Mouse (Mus musculus) limb, embryonic 10.5 days (tissue): ENCODE results near the gene B230104I21Rik. TPM values are rescaled to one million over a fixed set of nuclear protein-coding genes. Genes with fewer than 3 reads are reported as not detected.

Experiments used
- DNase-seq: peaks from one replicate; pipeline ENCODE4 v3.0.0-alpha.2; 2017; ENCODE audit warnings: low spot score
- H3K27ac ChIP-seq: fragments of 300-500 bp; sonication (generic); 2 replicates; pipeline ENCODE4 v1.5.1; 2016; ENCODE audit warnings: mild to moderate bottlenecking
- H3K27me3 ChIP-seq: fragments of 300-500 bp; sonication (generic); 2 replicates; pipeline ENCODE4 v1.6.1; 2016; ENCODE audit warnings: low read depth, mild to moderate bottlenecking; ENCODE audit not compliant: poor library complexity, severe bottlenecking
- H3K36me3 ChIP-seq: fragments of 300-500 bp; sonication (generic); 2 replicates; pipeline ENCODE4 v1.6.1; 2016; ENCODE audit warnings: mild to moderate bottlenecking, moderate library complexity
- H3K4me1 ChIP-seq: fragments of 300-500 bp; sonication (generic); 2 replicates; pipeline ENCODE4 v1.6.1; 2016
- H3K4me3 ChIP-seq: fragments of 300-500 bp; sonication (generic); 2 replicates; pipeline ENCODE4 v1.5.1; 2016; ENCODE audit warnings: mild to moderate bottlenecking, moderate library complexity
- H3K9me3 ChIP-seq: fragments of 300-500 bp; sonication (generic); replicated peaks from 2 replicates; pipeline ENCODE4 v1.6.1; 2016; ENCODE audit warnings: mild to moderate bottlenecking
- WGBS: fragments of 180-500 bp; shearing (Covaris S2); methylation state at CpG from one replicate; pipeline ENCODE4 v1.1.7; 2016; 5-methylcytosine and 5-hydroxymethylcytosine counted together
- polyA plus RNA-seq: library from polyadenylated mRNA; unstranded; fragments of >200 nt; fragmentation: Nextera tagmentation; extraction: Ambion mirVana; gene quantifications from 2 replicates; pipeline ENCODE4 v1.2.1, GENCODE M21; 2016

Gene B230104I21Rik
- polyA plus RNA-seq, 1 experiment from 2014 or later: not detected

- no peaks in the 10 kb centered on the region for H3K9me3 ChIP-seq
- H3K4me1 ChIP-seq: peaks cover 61% of the 10 kb centered on the region
- peaks cover 88% of the 10 kb centered on the region for H3K36me3 ChIP-seq
- 0 out of 2 replicates have a peak overlapping the region, but pooled peaks have one; percentile 13 for H3K4me3 ChIP-seq
- peaks cover 11% of the 10 kb centered on the region for H3K27me3 ChIP-seq
- H3K27ac ChIP-seq: 0 out of 2 replicates have a peak overlapping the region, but pooled peaks have one; percentile 48
- 4% methylated on average over 20 of the region's 20 CpGs for WGBS
- DNase-seq: no peak
Observed at GRCm38 (mm10) chr4:154328431-154328830, 7.5 kb upstream of the B230104I21Rik start.

GRCm38 (mm10) chr4:154328836-154329235 lies 7.1 kb upstream of the B230104I21Rik start:
- Histone ChIP-seq H3K36me3 (peaks cover 88% of the 10 kb centered on the region), H3K27ac (peak overlapping the region; percentile 84)

GRCm38 (mm10) chr4:154330001-154330400 lies 5.9 kb upstream of the B230104I21Rik start:
- Histone ChIP-seq H3K4me1 (peaks cover 76% of the 10 kb centered on the region), H3K27ac (peak overlapping the region; percentile 84), H3K4me3 (no peak overlapping the region), H3K9me3 (no peaks in the 10 kb centered on the region), H3K36me3 (peaks cover 88% of the 10 kb centered on the region), H3K27me3 (peaks cover 15% of the 10 kb centered on the region)
- no peak for DNase-seq
- WGBS: 85% methylated on average over 7 of the region's 7 CpGs

More at GRCm38 (mm10) chr4:154328836-154329235, 7.1 kb upstream of the B230104I21Rik start:
- peak; percentile 86 for DNase-seq
- Histone ChIP-seq H3K4me1 (peaks cover 65% of the 10 kb centered on the region), H3K27me3 (peaks cover 11% of the 10 kb centered on the region), H3K9me3 (no peaks in the 10 kb centered on the region), H3K4me3 (0 out of 2 replicates have a peak overlapping the region, but pooled peaks have one; percentile 13)
- WGBS: 5% methylated on average over 6 of the region's 6 CpGs

GRCm38 (mm10) chr4:154331271-154331670 lies 4.7 kb upstream of the B230104I21Rik start:
- 32% methylated on average over 12 of the region's 12 CpGs for WGBS
- Histone ChIP-seq H3K27ac (peak overlapping the region; percentile 84), H3K27me3 (peaks cover 16% of the 10 kb centered on the region), H3K36me3 (peaks cover 88% of the 10 kb centered on the region), H3K4me3 (no peak overlapping the region), H3K4me1 (peaks cover 81% of the 10 kb centered on the region), H3K9me3 (no peaks in the 10 kb centered on the region)
- DNase-seq: peak; percentile 55

DNA sequence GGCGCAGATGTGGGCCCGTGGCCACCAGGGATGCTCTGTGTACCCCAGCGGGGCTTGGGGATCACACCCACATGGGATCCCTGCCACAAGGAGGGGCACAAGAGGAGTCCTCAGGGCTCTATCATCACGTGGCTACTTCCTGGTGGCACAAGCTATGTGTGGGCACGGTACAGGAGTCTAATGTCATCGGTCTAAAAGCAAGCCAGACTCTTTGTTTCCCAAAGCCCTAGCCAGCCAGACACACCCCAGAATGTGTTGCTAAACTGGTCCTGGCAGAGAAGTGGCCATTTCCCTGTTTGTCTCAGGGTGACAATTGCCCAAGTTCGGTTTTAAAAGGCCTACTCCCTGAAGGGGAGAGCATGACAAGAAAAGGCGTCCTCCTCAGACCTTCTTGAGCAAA lies 2.6 kb upstream of the B230104I21Rik start:
- H3K36me3 ChIP-seq: peaks cover 90% of the 10 kb centered on the region

DNA sequence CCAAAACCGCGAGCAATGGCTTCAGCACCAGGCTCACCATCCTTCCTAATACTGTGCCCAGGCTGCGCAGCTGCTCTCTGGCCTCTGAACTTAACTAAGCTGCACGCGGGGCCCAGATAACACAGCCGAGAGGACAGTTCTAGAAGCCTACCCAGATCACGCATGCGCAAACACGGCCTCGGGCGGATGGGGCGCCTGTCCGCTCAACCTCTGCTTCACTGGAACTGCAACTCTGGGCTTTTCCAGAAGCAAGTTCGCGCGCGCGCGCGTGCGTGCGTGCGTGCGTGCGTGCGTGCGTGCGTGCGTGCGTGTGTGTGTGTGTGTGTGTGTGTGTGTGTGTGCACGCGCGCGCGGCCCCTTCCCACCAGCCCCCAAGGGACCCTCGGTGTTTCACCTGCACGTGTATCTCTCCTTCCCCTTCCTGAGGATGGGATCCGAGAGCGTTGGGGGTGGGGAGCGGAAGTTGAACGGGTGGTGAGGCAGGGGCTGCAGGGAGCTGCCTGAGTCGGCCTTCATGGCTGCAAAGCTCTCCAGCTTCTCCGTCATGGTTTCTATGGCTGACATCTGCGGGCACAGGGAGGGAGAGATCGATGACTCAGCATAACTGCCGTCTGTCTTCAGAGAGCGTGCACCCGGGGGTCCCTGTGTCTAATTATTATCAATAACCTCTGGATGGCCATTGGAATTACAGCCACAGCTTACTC lies 1.1 kb upstream of the B230104I21Rik start:
- Histone ChIP-seq H3K36me3 (peaks cover 99% of the 10 kb centered on the region), H3K9me3 (no peaks in the 10 kb centered on the region), H3K27ac (peak overlapping the region; percentile 84), H3K4me3 (no peak overlapping the region), H3K27me3 (peaks cover 21% of the 10 kb centered on the region), H3K4me1 (peaks cover 90% of the 10 kb centered on the region)
- WGBS: 61% methylated on average over 48 of the region's 48 CpGs
- peak; percentile 50 for DNase-seq

More for the DNA sequence above, 2.6 kb upstream of the B230104I21Rik start:
- H3K9me3 ChIP-seq: no peaks in the 10 kb centered on the region
- H3K4me3 ChIP-seq: no peak overlapping the region
- peak; percentile 45 for DNase-seq
- 83% methylated on average over 8 of the region's 8 CpGs for WGBS
- H3K4me1 ChIP-seq: peaks cover 99% of the 10 kb centered on the region
- peak overlapping the region; percentile 84 for H3K27ac ChIP-seq
- H3K27me3 ChIP-seq: peaks cover 10% of the 10 kb centered on the region

DNA sequence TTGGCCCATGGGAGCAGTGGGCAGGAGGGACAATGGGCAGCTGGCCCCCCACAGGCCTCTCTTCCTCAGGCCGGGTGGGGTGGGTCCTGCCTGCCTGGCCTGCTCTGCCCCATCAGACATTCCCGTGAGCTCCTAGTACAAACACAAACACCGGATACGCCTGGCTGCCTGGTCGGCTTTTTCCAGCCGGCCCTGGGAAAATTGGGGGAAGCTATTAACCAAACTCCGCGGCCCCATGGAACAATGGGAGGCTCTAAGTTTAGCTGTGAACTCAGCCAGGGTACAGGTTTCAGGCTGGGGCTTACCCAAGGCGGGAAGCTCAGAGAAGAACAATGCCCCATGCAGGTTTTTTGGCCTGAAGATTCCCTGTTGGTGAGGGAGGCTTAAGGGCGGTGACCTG lies 723 bp downstream of the B230104I21Rik start:
- no peaks in the 10 kb centered on the region for H3K9me3 ChIP-seq
- peaks cover 28% of the 10 kb centered on the region for H3K27me3 ChIP-seq
- peak overlapping the region; percentile 84 for H3K27ac ChIP-seq
- 33% methylated on average over 10 of the region's 10 CpGs for WGBS
- no peak overlapping the region for H3K4me3 ChIP-seq
- no peak for DNase-seq
- H3K4me1 ChIP-seq: peaks cover 80% of the 10 kb centered on the region
- H3K36me3 ChIP-seq: peaks cover 99% of the 10 kb centered on the region

- peaks cover 47% of the 10 kb centered on the region for H3K4me1 ChIP-seq
- H3K36me3 ChIP-seq: peaks cover 91% of the 10 kb centered on the region
- WGBS: 21% methylated on average over 19 of the region's 19 CpGs
- 0 out of 2 replicates have a peak, but pooled peaks cover 12% of the 10 kb centered on the region for H3K27me3 ChIP-seq
- no peak overlapping the region for H3K4me3 ChIP-seq
- no peaks in the 10 kb centered on the region for H3K9me3 ChIP-seq
- H3K27ac ChIP-seq: peak overlapping the region; percentile 66
- no peak for DNase-seq
Observed at GRCm38 (mm10) chr4:154346731-154347522, 11.0 kb downstream of the B230104I21Rik start.

GRCm38 (mm10) chr4:154348197-154348786 lies 12.4 kb downstream of the B230104I21Rik start:
- H3K36me3 ChIP-seq: peaks cover 87% of the 10 kb centered on the region
- H3K4me1 ChIP-seq: peaks cover 50% of the 10 kb centered on the region
- H3K27me3 ChIP-seq: 0 out of 2 replicates have a peak, but pooled peaks cover 18% of the 10 kb centered on the region
- DNase-seq: no peak
- no peak overlapping the region for H3K4me3 ChIP-seq
- no peaks in the 10 kb centered on the region for H3K9me3 ChIP-seq
- peak overlapping the region; percentile 66 for H3K27ac ChIP-seq
- 56% methylated on average over 11 of the region's 11 CpGs for WGBS

DNA sequence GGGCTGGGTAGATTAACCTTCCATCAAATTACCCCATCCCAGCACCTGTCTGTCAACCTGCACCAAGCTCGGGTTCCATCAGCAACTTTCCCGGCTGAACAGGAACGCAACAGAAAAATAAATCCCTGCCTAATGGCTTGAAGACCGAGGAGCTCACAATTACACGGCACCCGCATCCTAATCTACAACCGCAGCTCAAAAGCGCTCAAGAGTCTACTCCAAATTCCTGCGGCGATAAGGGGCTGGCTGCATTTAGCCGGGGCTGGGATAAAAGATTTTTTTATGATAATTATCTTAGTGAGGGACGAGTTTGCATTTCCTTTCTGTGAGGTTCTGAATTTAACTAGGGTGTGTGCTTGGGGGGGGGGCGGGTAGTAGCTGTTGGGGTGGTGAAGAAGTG lies 16.3 kb downstream of the B230104I21Rik start:
- H3K27me3 ChIP-seq: 0 out of 2 replicates have a peak, but pooled peaks cover 13% of the 10 kb centered on the region
- H3K4me1 ChIP-seq: peaks cover 22% of the 10 kb centered on the region
- peaks cover 87% of the 10 kb centered on the region for H3K36me3 ChIP-seq
- H3K27ac ChIP-seq: no peak overlapping the region
- WGBS: 82% methylated on average over 13 of the region's 13 CpGs
- H3K4me3 ChIP-seq: no peak overlapping the region
- no peak for DNase-seq
- no peaks in the 10 kb centered on the region for H3K9me3 ChIP-seq

DNA sequence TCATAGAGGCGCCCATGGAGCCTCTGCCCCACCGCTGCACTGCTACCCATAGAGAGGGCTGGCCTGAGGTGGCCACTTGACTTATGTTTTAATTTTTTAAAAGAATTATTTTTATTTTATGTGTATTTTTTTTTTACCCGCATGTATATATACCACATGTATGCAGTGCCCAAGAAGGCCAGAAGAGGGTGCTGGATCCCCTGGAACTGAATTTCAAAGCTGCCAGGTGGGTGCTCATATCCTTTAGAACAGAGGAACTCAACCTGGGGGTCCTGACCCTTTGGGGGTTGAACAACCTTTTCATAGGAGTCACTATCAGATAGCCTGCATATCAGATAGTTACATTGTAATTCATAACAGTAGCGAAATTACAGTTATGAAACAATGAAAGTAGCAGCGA lies 19.5 kb downstream of the B230104I21Rik start:
- Histone ChIP-seq H3K4me1 (peaks cover 27% of the 10 kb centered on the region), H3K4me3 (no peak overlapping the region), H3K27me3 (0 out of 2 replicates have a peak, but pooled peaks cover 9% of the 10 kb centered on the region), H3K9me3 (no peaks in the 10 kb centered on the region), H3K36me3 (peaks cover 78% of the 10 kb centered on the region), H3K27ac (no peak overlapping the region)
- 93% methylated on average over 5 of the region's 5 CpGs for WGBS
- no peak for DNase-seq

GRCm38 (mm10) chr4:154358370-154358769 lies 22.4 kb downstream of the B230104I21Rik start:
- H3K27ac ChIP-seq: 0 out of 2 replicates have a peak overlapping the region, but pooled peaks have one; percentile 3
- 86% methylated on average over 5 of the region's 5 CpGs for WGBS
- H3K4me1 ChIP-seq: peaks cover 41% of the 10 kb centered on the region
- DNase-seq: no peak
- no peak overlapping the region for H3K4me3 ChIP-seq
- 0 out of 2 replicates have a peak, but pooled peaks cover 2% of the 10 kb centered on the region for H3K27me3 ChIP-seq
- no peaks in the 10 kb centered on the region for H3K9me3 ChIP-seq
- peaks cover 59% of the 10 kb centered on the region for H3K36me3 ChIP-seq
